Mouse (Mus musculus) intestine, embryonic 16.5 days (tissue): ENCODE data around the gene E130114P18Rik. TPM values are rescaled to one million over a fixed set of nuclear protein-coding genes. Genes with fewer than 3 reads are reported as not detected.

Experiments
- ATAC-seq: fragments of 200-750 bp; cut with Nextera tagmentation; 2 replicates; pipeline ENCODE4 v1.8.0; 2017; ENCODE audit warnings: moderate TSS enrichment, moderate library complexity
- H3K27ac ChIP-seq: fragments of 300-500 bp; sonication (generic); 2 replicates; pipeline ENCODE4 v1.5.1; 2014; ENCODE audit warnings: mild to moderate bottlenecking, low read length
- H3K27me3 ChIP-seq: fragments of 300-500 bp; sonication (generic); replicated peaks from 2 replicates; pipeline ENCODE4 v1.6.1; 2014; ENCODE audit warnings: low read length, control low read depth, mixed read lengths; ENCODE audit not compliant: control insufficient read depth, insufficient read depth
- H3K36me3 ChIP-seq: fragments of 300-500 bp; sonication (generic); 2 replicates; pipeline ENCODE4 v1.6.1; 2014; ENCODE audit warnings: low read length, control low read depth; ENCODE audit not compliant: control insufficient read depth, insufficient read depth
- H3K4me1 ChIP-seq: fragments of 300-500 bp; sonication (generic); 2 replicates; pipeline ENCODE4 v1.6.1; 2014; ENCODE audit warnings: low read length, control low read depth, mixed read lengths; ENCODE audit not compliant: control insufficient read depth, insufficient read depth
- H3K4me2 ChIP-seq: fragments of 300-500 bp; sonication (generic); 2 replicates; pipeline ENCODE4 v1.6.1; 2014; ENCODE audit warnings: low read depth, low read length, control low read depth
- H3K4me3 ChIP-seq: fragments of 300-500 bp; sonication (generic); 2 replicates; pipeline ENCODE4 v1.5.1; 2014; ENCODE audit warnings: mild to moderate bottlenecking, low read length
- H3K9ac ChIP-seq: fragments of 300-500 bp; sonication (generic); 2 replicates; pipeline ENCODE4 v1.6.1; 2014; ENCODE audit warnings: low read depth, low read length
- H3K9me3 ChIP-seq: fragments of 300-500 bp; sonication (generic); 2 replicates; pipeline ENCODE4 v1.6.1; 2016; ENCODE audit warnings: low read length, control low read depth; ENCODE audit not compliant: control insufficient read depth
- WGBS: fragments of 180-500 bp; shearing (Covaris S2); extraction: QIAGEN DNeasy Blood & Tissue Kit; methylation state at CpG from one replicate; pipeline ENCODE4 v1.1.7; 2014; 5-methylcytosine and 5-hydroxymethylcytosine counted together
- polyA plus RNA-seq: library from polyadenylated mRNA; unstranded; fragments of >200 nt; fragmentation: Nextera tagmentation; extraction: Ambion mirVana; gene quantifications from 2 replicates; pipeline ENCODE4 v1.2.1, GENCODE M21; 2015

The E130114P18Rik gene
- polyA plus RNA-seq, 1 experiment from 2014 or later, result 2.6 TPM

GRCm38 (mm10) chr4:97818498-97818897, 40.6 kb upstream of the E130114P18Rik start:
- H3K27ac ChIP-seq, result no peak overlapping the region
- no peaks in the 10 kb centered on the region for H3K27me3 ChIP-seq
- H3K9me3 ChIP-seq, result no peaks in the 10 kb centered on the region
- WGBS, result 86% methylated on average over 3 of the region's 3 CpGs
- no peak overlapping the region for H3K9ac ChIP-seq
- no peaks in the 10 kb centered on the region for H3K36me3 ChIP-seq
- no peak for ATAC-seq
- H3K4me1 ChIP-seq, result no peaks in the 10 kb centered on the region
- no peak overlapping the region for H3K4me3 ChIP-seq
- H3K4me2 ChIP-seq, result no peak overlapping the region

- WGBS, result 73% methylated on average over 1 of the region's 1 CpGs
- ATAC-seq, result no peak
Observed at GRCm38 (mm10) chr4:97817741-97818140, 39.9 kb upstream of the E130114P18Rik start.

GRCm38 (mm10) chr4:97816753-97817152, 38.9 kb upstream of the E130114P18Rik start:
- H3K9ac ChIP-seq, result no peak overlapping the region
- H3K27me3 ChIP-seq, result no peaks in the 10 kb centered on the region
- 81% methylated on average over 3 of the region's 3 CpGs for WGBS
- ATAC-seq, result no peak
- no peak overlapping the region for H3K4me3 ChIP-seq
- no peak overlapping the region for H3K27ac ChIP-seq
- H3K4me1 ChIP-seq, result no peaks in the 10 kb centered on the region
- no peaks in the 10 kb centered on the region for H3K9me3 ChIP-seq
- H3K36me3 ChIP-seq, result no peaks in the 10 kb centered on the region
- H3K4me2 ChIP-seq, result no peak overlapping the region

More at GRCm38 (mm10) chr4:97817741-97818140, 39.9 kb upstream of the E130114P18Rik start:
- no peaks in the 10 kb centered on the region for H3K9me3 ChIP-seq
- H3K9ac ChIP-seq, result no peak overlapping the region
- H3K27ac ChIP-seq, result no peak overlapping the region
- H3K4me1 ChIP-seq, result no peaks in the 10 kb centered on the region
- no peak overlapping the region for H3K4me2 ChIP-seq
- H3K36me3 ChIP-seq, result no peaks in the 10 kb centered on the region
- no peak overlapping the region for H3K4me3 ChIP-seq
- H3K27me3 ChIP-seq, result no peaks in the 10 kb centered on the region

GRCm38 (mm10) chr4:97816001-97816400, 38.1 kb upstream of the E130114P18Rik start:
- no peaks in the 10 kb centered on the region for H3K9me3 ChIP-seq
- H3K27ac ChIP-seq, result no peak overlapping the region
- no peaks in the 10 kb centered on the region for H3K4me1 ChIP-seq
- no peak overlapping the region for H3K9ac ChIP-seq
- H3K36me3 ChIP-seq, result no peaks in the 10 kb centered on the region
- H3K4me2 ChIP-seq, result no peak overlapping the region
- H3K27me3 ChIP-seq, result no peaks in the 10 kb centered on the region
- H3K4me3 ChIP-seq, result no peak overlapping the region
- ATAC-seq, result no peak

- H3K36me3 ChIP-seq, result no peaks in the 10 kb centered on the region
- H3K9ac ChIP-seq, result no peak overlapping the region
- ATAC-seq, result no peak
- H3K9me3 ChIP-seq, result no peaks in the 10 kb centered on the region
- H3K4me3 ChIP-seq, result no peak overlapping the region
- no peak overlapping the region for H3K27ac ChIP-seq
- WGBS, result 89% methylated on average over 7 of the region's 7 CpGs
- H3K4me1 ChIP-seq, result no peaks in the 10 kb centered on the region
- H3K27me3 ChIP-seq, result no peaks in the 10 kb centered on the region
- no peak overlapping the region for H3K4me2 ChIP-seq
Observed at GRCm38 (mm10) chr4:97814515-97814914, 36.6 kb upstream of the E130114P18Rik start.

- Histone ChIP-seq H3K36me3 (no peaks in the 10 kb centered on the region), H3K4me2 (no peak overlapping the region), H3K4me3 (no peak overlapping the region), H3K4me1 (no peaks in the 10 kb centered on the region), H3K9ac (no peak overlapping the region), H3K27me3 (no peaks in the 10 kb centered on the region), H3K9me3 (no peaks in the 10 kb centered on the region), H3K27ac (no peak overlapping the region)
- no peak for ATAC-seq
- 64% methylated on average over 4 of the region's 4 CpGs for WGBS
Observed at GRCm38 (mm10) chr4:97813996-97814395, 36.1 kb upstream of the E130114P18Rik start.

GRCm38 (mm10) chr4:97813035-97813434, 35.2 kb upstream of the E130114P18Rik start:
- WGBS, result 71% methylated on average over 5 of the region's 5 CpGs
- Histone ChIP-seq H3K4me2 (no peak overlapping the region), H3K27ac (no peak overlapping the region), H3K4me1 (no peaks in the 10 kb centered on the region), H3K9ac (no peak overlapping the region), H3K4me3 (no peak overlapping the region), H3K36me3 (no peaks in the 10 kb centered on the region), H3K9me3 (no peaks in the 10 kb centered on the region), H3K27me3 (no peaks in the 10 kb centered on the region)
- no peak for ATAC-seq

- Histone ChIP-seq H3K36me3 (no peaks in the 10 kb centered on the region), H3K9ac (no peak overlapping the region), H3K27ac (no peak overlapping the region), H3K4me3 (no peak overlapping the region), H3K9me3 (no peaks in the 10 kb centered on the region), H3K27me3 (no peaks in the 10 kb centered on the region), H3K4me2 (no peak overlapping the region), H3K4me1 (no peaks in the 10 kb centered on the region)
- WGBS, result 84% methylated on average over 7 of the region's 7 CpGs
- ATAC-seq, result no peak
Observed at GRCm38 (mm10) chr4:97810348-97810939, 32.6 kb upstream of the E130114P18Rik start.

- H3K4me2 ChIP-seq, result no peak overlapping the region
- no peak overlapping the region for H3K27ac ChIP-seq
- ATAC-seq, result no peak
- H3K4me1 ChIP-seq, result no peaks in the 10 kb centered on the region
- H3K27me3 ChIP-seq, result no peaks in the 10 kb centered on the region
- H3K9ac ChIP-seq, result no peak overlapping the region
- H3K36me3 ChIP-seq, result no peaks in the 10 kb centered on the region
- H3K4me3 ChIP-seq, result no peak overlapping the region
- no peaks in the 10 kb centered on the region for H3K9me3 ChIP-seq
- 78% methylated on average over 4 of the region's 4 CpGs for WGBS
Observed at GRCm38 (mm10) chr4:97809582-97810295, 31.9 kb upstream of the E130114P18Rik start.
